Mouse (Mus musculus): Measurements from ENCODE around the gene Dnase2a. TPM values are rescaled to one million over a fixed set of nuclear protein-coding genes. Genes with fewer than 3 reads are reported as not detected.
A peak's percentile ranks its signal among the peaks of the same experiment; 100 is the strongest.

Gene Dnase2a
- total and polyA plus RNA-seq, 2 experiments from 2014 or later: 4.3 to 6.7 TPM

- Histone ChIP-seq H3K4me3 (ENCODE audit: low read depth, low read length) (peak within 1 kb of the TSS; percentile 67), H3K4me1 (ENCODE audit: insufficient read depth, low read length) (peaks cover 5% of the 10 kb centered on the region; the same call in 1 of the 2 replicates), H3K9me3 (ENCODE audit: low read length) (no peaks in the 10 kb centered on the region), H3K9ac (replicated peaks; ENCODE audit: low read length, poor library complexity, severe bottlenecking) (peak within 1 kb of the TSS; percentile 68), H3K36me3 (ENCODE audit: insufficient read depth, low read length) (peaks cover 5% of the 10 kb centered on the region; the same call in 1 of the 2 replicates), H3K4me2 (ENCODE audit: low read depth, low read length, poor library complexity, severe bottlenecking) (peak within 1 kb of the TSS; percentile 76), H3K27ac (ENCODE audit: low read depth, low read length) (peak within 1 kb of the TSS; percentile 27; the same call in 1 of the 2 replicates), H3K27me3 (ENCODE audit: insufficient read depth, low read length) (no peaks in the 10 kb centered on the region)
- ATAC-seq (ENCODE audit: low FRiP score) (peak; percentile 96), DNase-seq (ENCODE audit: low spot score) (peak; percentile 98)
- WGBS: 2% methylated on average over 11 of the region's 11 CpGs
- no peak; the same call in 1 of the 2 replicates for TF ChIP-seq CTCF (IDR thresholded peaks at IDR 0.05)
These were observed 14.6 kb upstream of the Dnase2a start, which contains the start of gene Gcdh for GRCm38 (mm10) chr8:84893709-84894134. Gene Gcdh, minus strand, starts transcription at chr8:84893921.

DNA sequence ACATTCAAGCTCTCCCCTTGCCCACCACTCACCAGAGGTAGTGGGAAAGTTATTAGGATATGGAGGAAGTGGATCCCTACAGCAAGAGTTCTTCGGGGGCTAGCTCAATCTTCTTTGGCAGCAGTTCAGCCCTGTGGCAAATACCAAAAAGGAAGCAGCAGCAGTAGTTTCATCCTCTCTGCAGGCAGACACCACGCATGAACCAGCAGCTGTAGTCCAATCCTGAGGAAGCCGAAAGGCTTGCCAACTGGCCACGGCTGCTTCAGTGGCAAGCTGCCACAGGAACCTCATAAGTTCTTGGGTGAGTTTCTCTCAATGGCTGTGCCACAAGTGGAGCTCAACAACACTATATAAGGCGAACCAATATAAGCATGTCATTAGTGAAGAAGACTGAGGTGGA, 12.4 kb upstream of the Dnase2a start:
- Histone ChIP-seq H3K9ac (replicated peaks; ENCODE audit: low read length, poor library complexity, severe bottlenecking) (no peak overlapping the region), H3K27ac (ENCODE audit: low read depth, low read length) (no peak overlapping the region), H3K4me3 (ENCODE audit: low read depth, low read length) (no peak overlapping the region), H3K27me3 (ENCODE audit: insufficient read depth, low read length) (no peaks in the 10 kb centered on the region), H3K9me3 (ENCODE audit: low read length) (no peaks in the 10 kb centered on the region), H3K36me3 (ENCODE audit: insufficient read depth, low read length) (no peaks in the 10 kb centered on the region; the same call in 1 of the 2 replicates), H3K4me2 (ENCODE audit: low read depth, low read length, poor library complexity, severe bottlenecking) (no peak overlapping the region), H3K4me1 (ENCODE audit: insufficient read depth, low read length) (peaks cover 5% of the 10 kb centered on the region; the same call in 1 of the 2 replicates)
- no peak for DNase-seq (ENCODE audit: low spot score)
- TF ChIP-seq CTCF (IDR thresholded peaks at IDR 0.05): no peak
- 87% methylated on average over 5 of the region's 5 CpGs for WGBS
- no peak for ATAC-seq (ENCODE audit: low FRiP score)

GRCm38 (mm10) chr8:84901071-84901470, 7.3 kb upstream of the Dnase2a start:
- ATAC-seq (ENCODE audit: low FRiP score) (no peak), DNase-seq (ENCODE audit: low spot score) (no peak)
- Histone ChIP-seq H3K27me3 (ENCODE audit: insufficient read depth, low read length) (no peaks in the 10 kb centered on the region; the same call in 1 of the 2 replicates), H3K9ac (replicated peaks; ENCODE audit: low read length, poor library complexity, severe bottlenecking) (no peak overlapping the region), H3K4me3 (ENCODE audit: low read depth, low read length) (no peak overlapping the region), H3K27ac (ENCODE audit: low read depth, low read length) (no peak overlapping the region), H3K36me3 (ENCODE audit: insufficient read depth, low read length) (no peaks in the 10 kb centered on the region), H3K9me3 (ENCODE audit: low read length) (no peaks in the 10 kb centered on the region), H3K4me1 (ENCODE audit: insufficient read depth, low read length) (peaks cover 9% of the 10 kb centered on the region), H3K4me2 (ENCODE audit: low read depth, low read length, poor library complexity, severe bottlenecking) (no peak overlapping the region)
- WGBS: 69% methylated on average over 4 of the region's 4 CpGs
- no peak for TF ChIP-seq CTCF (IDR thresholded peaks at IDR 0.05)

DNA sequence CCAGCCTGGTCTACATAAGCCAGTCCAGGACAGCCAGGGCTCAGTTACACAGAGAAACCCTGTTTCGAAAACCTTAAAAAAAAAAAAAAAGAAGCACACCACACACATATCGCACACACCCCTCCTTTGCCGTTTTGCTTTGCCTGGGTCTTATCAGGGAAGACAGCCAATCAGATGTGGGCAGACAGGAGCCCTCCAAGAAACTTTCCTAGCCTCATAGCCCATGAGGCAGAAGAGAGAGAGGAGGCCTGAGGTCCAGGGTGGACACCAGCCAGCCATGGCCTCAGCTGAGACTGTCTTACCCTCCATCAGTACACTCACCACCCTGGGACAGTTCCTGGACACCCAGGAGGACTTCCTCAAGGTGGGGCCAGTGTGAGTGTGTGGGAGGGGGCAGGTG, 6.6 kb upstream of the Dnase2a start, which contains the start of gene Klf1:
Klf1 (plus strand) TSS at position 177 of the 400 bp plus-strand sequence.
- Histone ChIP-seq H3K27ac (ENCODE audit: low read depth, low read length) (no peak within 1 kb of the TSS), H3K4me3 (ENCODE audit: low read depth, low read length) (peak within 1 kb of the TSS; percentile 48), H3K4me1 (ENCODE audit: insufficient read depth, low read length) (peaks cover 9% of the 10 kb centered on the region), H3K9ac (replicated peaks; ENCODE audit: low read length, poor library complexity, severe bottlenecking) (peak within 1 kb of the TSS; percentile 40), H3K36me3 (ENCODE audit: insufficient read depth, low read length) (0 out of 2 replicates have a peak, but pooled peaks cover 3% of the 10 kb centered on the region), H3K27me3 (ENCODE audit: insufficient read depth, low read length) (no peaks in the 10 kb centered on the region; the same call in 1 of the 2 replicates), H3K4me2 (ENCODE audit: low read depth, low read length, poor library complexity, severe bottlenecking) (peak within 1 kb of the TSS; percentile 95), H3K9me3 (ENCODE audit: low read length) (no peaks in the 10 kb centered on the region)
- no peak for ATAC-seq (ENCODE audit: low FRiP score)
- TF ChIP-seq CTCF (IDR thresholded peaks at IDR 0.05): no peak
- DNase-seq (ENCODE audit: low spot score): no peak
- WGBS: 79% methylated on average over 3 of the region's 3 CpGs

GRCm38 (mm10) chr8:84902367-84902919, 5.9 kb upstream of the Dnase2a start:
- ATAC-seq (ENCODE audit: low FRiP score): 0 out of 2 replicates have a peak, but pooled peaks have one; percentile 8
- 0 out of 2 replicates have a peak, but pooled peaks cover 4% of the 10 kb centered on the region for H3K36me3 ChIP-seq (ENCODE audit: insufficient read depth, low read length)
- H3K4me2 ChIP-seq (ENCODE audit: low read depth, low read length, poor library complexity, severe bottlenecking): peak overlapping the region; percentile 95
- no peaks in the 10 kb centered on the region; the same call in 1 of the 2 replicates for H3K27me3 ChIP-seq (ENCODE audit: insufficient read depth, low read length)
- peak overlapping the region; percentile 40 for H3K9ac ChIP-seq (replicated peaks; ENCODE audit: low read length, poor library complexity, severe bottlenecking)
- no peak overlapping the region for H3K27ac ChIP-seq (ENCODE audit: low read depth, low read length)
- no peaks in the 10 kb centered on the region for H3K9me3 ChIP-seq (ENCODE audit: low read length)
- H3K4me3 ChIP-seq (ENCODE audit: low read depth, low read length): peak overlapping the region; percentile 48
- no peak for DNase-seq (ENCODE audit: low spot score)
- TF ChIP-seq CTCF (IDR thresholded peaks at IDR 0.05): no peak
- 6% methylated on average over 24 of the region's 24 CpGs for WGBS
- peaks cover 9% of the 10 kb centered on the region for H3K4me1 ChIP-seq (ENCODE audit: insufficient read depth, low read length)

All from midbrain, postnatal 0 days (tissue).